Mouse (Mus musculus) heart, postnatal 0 days (tissue): Measurements from ENCODE around the gene Slc35f1.

Source experiments
- CTCF ChIP-seq: IDR thresholded peaks from 2 replicates; pipeline ENCODE4 v1.5.1; 2016; ENCODE audit warnings: antibody characterized with exemption, control low read depth, low read depth
- EP300 ChIP-seq: IDR thresholded peaks from 2 replicates; pipeline ENCODE4 v1.6.1; 2016; ENCODE audit warnings: antibody characterized with exemption, low read depth

DNA sequence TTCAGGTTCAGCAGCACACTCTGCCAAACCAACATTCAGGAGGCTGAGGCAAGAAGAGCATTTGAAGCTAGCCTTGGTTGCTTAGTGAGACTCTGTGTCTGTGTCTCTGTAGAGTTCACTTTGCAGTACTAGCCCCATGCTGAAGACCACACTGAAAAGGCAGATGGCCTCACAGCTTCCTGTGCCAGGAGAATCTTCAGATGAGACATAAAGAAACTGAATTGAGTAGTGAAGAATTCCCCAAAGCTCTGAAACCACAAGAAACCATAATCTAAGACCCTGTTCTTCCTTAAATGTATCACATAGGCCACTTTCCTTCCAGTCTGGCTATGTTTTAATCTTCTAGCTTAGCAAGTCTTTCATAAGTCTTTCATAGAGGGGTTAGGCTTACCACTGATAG is 161.7 kb downstream of the Slc35f1 start:
- TF ChIP-seq CTCF: no peak
- TF ChIP-seq EP300: no peak
